Mouse (Mus musculus): ENCODE measurements around the gene Fis1.
"Not testable (repeated sequence)": the region's sequence is repeated elsewhere in the genome, so short reads cannot be mapped to it uniquely, and the experiment has no call there.

Gene Fis1

GRCm38 (mm10) chr5:136953015-136953414 lies at the start of gene Fis1:
TSS of gene Fis1 (plus strand) at chr5:136953275.
- DNase-seq (ENCODE audit: low spot score in 2 of 2), result peak; percentile 93 to 94

GRCm38 (mm10) chr5:136904621-136905020 lies 48.5 kb upstream of the Fis1 start:
- no peak for DNase-seq (ENCODE audit: low spot score in 2 of 2)

- no peak for DNase-seq (ENCODE audit: low spot score in 2 of 2)
Measured at GRCm38 (mm10) chr5:136905630-136906029, 47.4 kb upstream of the Fis1 start.

- DNase-seq (ENCODE audit: low spot score in 2 of 2), result no peak
Measured at GRCm38 (mm10) chr5:136907587-136907986, 45.5 kb upstream of the Fis1 start.

- DNase-seq (ENCODE audit: low spot score in 2 of 2), result peak; percentile 84 to 93
Measured at GRCm38 (mm10) chr5:136907991-136908857, 44.9 kb upstream of the Fis1 start, which contains the start of gene Ift22. TSS of gene Ift22 (plus strand) at chr5:136908150.

- no peak for DNase-seq (ENCODE audit: low spot score in 2 of 2)
Measured at GRCm38 (mm10) chr5:136914183-136914582, 38.9 kb upstream of the Fis1 start.

GRCm38 (mm10) chr5:136917613-136918242 lies 35.3 kb upstream of the Fis1 start:
- DNase-seq (ENCODE audit: low spot score in 2 of 2), result no peak

- peak; percentile 70 to 77 for DNase-seq (ENCODE audit: low spot score in 2 of 2)
Measured at GRCm38 (mm10) chr5:136918655-136919472, 34.2 kb upstream of the Fis1 start.

- no peak for DNase-seq (ENCODE audit: low spot score in 2 of 2)
Measured at GRCm38 (mm10) chr5:136919546-136920301, 33.4 kb upstream of the Fis1 start.

GRCm38 (mm10) chr5:136922830-136923229 lies 30.2 kb upstream of the Fis1 start:
- no peak for DNase-seq (ENCODE audit: low spot score in 2 of 2)

- DNase-seq (ENCODE audit: low spot score in 2 of 2), result no peak
Measured at GRCm38 (mm10) chr5:136923751-136924478, 29.2 kb upstream of the Fis1 start.

- peak; percentile 57 to 64 for DNase-seq (ENCODE audit: low spot score in 2 of 2)
Measured at GRCm38 (mm10) chr5:136929073-136929472, 24.0 kb upstream of the Fis1 start.

- DNase-seq (ENCODE audit: low spot score in 2 of 2), result no peak
Measured at GRCm38 (mm10) chr5:136931896-136932295, 21.2 kb upstream of the Fis1 start.

GRCm38 (mm10) chr5:136932956-136933355 lies 20.1 kb upstream of the Fis1 start:
- DNase-seq (ENCODE audit: low spot score in 2 of 2), result no peak

- DNase-seq (ENCODE audit: low spot score in 2 of 2), result no peak
Measured at GRCm38 (mm10) chr5:136933930-136934329, 19.1 kb upstream of the Fis1 start.

- no peak for DNase-seq (ENCODE audit: low spot score in 2 of 2)
Measured at GRCm38 (mm10) chr5:136935905-136936695, 17.0 kb upstream of the Fis1 start.

GRCm38 (mm10) chr5:136936750-136937149 lies 16.3 kb upstream of the Fis1 start:
- no peak for DNase-seq (ENCODE audit: low spot score in 2 of 2)

GRCm38 (mm10) chr5:136937621-136938020 lies 15.5 kb upstream of the Fis1 start:
- DNase-seq (ENCODE audit: low spot score in 2 of 2), result no peak

- DNase-seq (ENCODE audit: low spot score in 2 of 2), result no peak
Measured at GRCm38 (mm10) chr5:136939284-136939683, 13.8 kb upstream of the Fis1 start.

GRCm38 (mm10) chr5:136940029-136940428 lies 13.0 kb upstream of the Fis1 start:
- not testable (repeated sequence) for DNase-seq (ENCODE audit: low spot score in 2 of 2)
